Mouse (Mus musculus): ENCODE data around the gene Lgi2. TPM values are rescaled to one million over a fixed set of nuclear protein-coding genes. Genes with fewer than 3 reads are reported as not detected.

Gene Lgi2
- polyA plus RNA-seq, 1 experiment, result 25.6 TPM

GRCm38 (mm10) chr5:52543770-52544169, 22.5 kb downstream of the Lgi2 start:
- TF ChIP-seq CTCF (IDR thresholded peaks at IDR 0.05; ENCODE audit: extremely low read depth, insufficient read depth, low read length) (no peak), POLR2A (IDR thresholded peaks at IDR 0.05; ENCODE audit: extremely low read depth, insufficient read depth, low read length) (no peak)
- no peak overlapping the region for H3K4me3 ChIP-seq (ENCODE audit: insufficient read depth, low read length)
- no peak overlapping the region for H3K27ac ChIP-seq (ENCODE audit: insufficient read depth, low read length)
- no peaks in the 10 kb centered on the region; the same call in 1 of the 2 replicates for H3K4me1 ChIP-seq (ENCODE audit: control insufficient read depth, insufficient read depth, low read length)

GRCm38 (mm10) chr5:52540186-52540585, 26.1 kb downstream of the Lgi2 start:
- H3K4me1 ChIP-seq (ENCODE audit: control insufficient read depth, insufficient read depth, low read length), result peaks cover 2% of the 10 kb centered on the region
- TF ChIP-seq CTCF (IDR thresholded peaks at IDR 0.05; ENCODE audit: extremely low read depth, insufficient read depth, low read length) (no peak), POLR2A (IDR thresholded peaks at IDR 0.05; ENCODE audit: extremely low read depth, insufficient read depth, low read length) (no peak)
- no peak overlapping the region for H3K4me3 ChIP-seq (ENCODE audit: insufficient read depth, low read length)
- no peak overlapping the region for H3K27ac ChIP-seq (ENCODE audit: insufficient read depth, low read length)

GRCm38 (mm10) chr5:52539483-52539882, 26.8 kb downstream of the Lgi2 start:
- peaks cover 4% of the 10 kb centered on the region for H3K4me1 ChIP-seq (ENCODE audit: control insufficient read depth, insufficient read depth, low read length)
- no peak overlapping the region for H3K27ac ChIP-seq (ENCODE audit: insufficient read depth, low read length)
- TF ChIP-seq CTCF (IDR thresholded peaks at IDR 0.05; ENCODE audit: extremely low read depth, insufficient read depth, low read length) (no peak), POLR2A (IDR thresholded peaks at IDR 0.05; ENCODE audit: extremely low read depth, insufficient read depth, low read length) (no peak)
- H3K4me3 ChIP-seq (ENCODE audit: insufficient read depth, low read length), result no peak overlapping the region

- no peak for TF ChIP-seq POLR2A (IDR thresholded peaks at IDR 0.05; ENCODE audit: extremely low read depth, insufficient read depth, low read length)
- no peak for TF ChIP-seq CTCF (IDR thresholded peaks at IDR 0.05; ENCODE audit: extremely low read depth, insufficient read depth, low read length)
- H3K4me3 ChIP-seq (ENCODE audit: insufficient read depth, low read length), result no peak overlapping the region
- no peak overlapping the region for H3K27ac ChIP-seq (ENCODE audit: insufficient read depth, low read length)
- peaks cover 4% of the 10 kb centered on the region for H3K4me1 ChIP-seq (ENCODE audit: control insufficient read depth, insufficient read depth, low read length)
Observed at GRCm38 (mm10) chr5:52537024-52537423, 29.2 kb downstream of the Lgi2 start.

GRCm38 (mm10) chr5:52534798-52535590, 31.3 kb downstream of the Lgi2 start:
- Histone ChIP-seq H3K4me1 (ENCODE audit: control insufficient read depth, insufficient read depth, low read length) (peaks cover 4% of the 10 kb centered on the region; the same call in 1 of the 2 replicates), H3K27ac (ENCODE audit: insufficient read depth, low read length) (no peak overlapping the region), H3K4me3 (ENCODE audit: insufficient read depth, low read length) (no peak overlapping the region)
- TF ChIP-seq CTCF (IDR thresholded peaks at IDR 0.05; ENCODE audit: extremely low read depth, insufficient read depth, low read length), result no peak
- TF ChIP-seq POLR2A (IDR thresholded peaks at IDR 0.05; ENCODE audit: extremely low read depth, insufficient read depth, low read length), result no peak

GRCm38 (mm10) chr5:52533705-52534104, 32.6 kb downstream of the Lgi2 start:
- no peak overlapping the region for H3K27ac ChIP-seq (ENCODE audit: insufficient read depth, low read length)
- peaks cover 7% of the 10 kb centered on the region for H3K4me1 ChIP-seq (ENCODE audit: control insufficient read depth, insufficient read depth, low read length)
- TF ChIP-seq CTCF (IDR thresholded peaks at IDR 0.05; ENCODE audit: extremely low read depth, insufficient read depth, low read length) (no peak), POLR2A (IDR thresholded peaks at IDR 0.05; ENCODE audit: extremely low read depth, insufficient read depth, low read length) (no peak)

GRCm38 (mm10) chr5:52528545-52528944, 37.7 kb downstream of the Lgi2 start:
- TF ChIP-seq CTCF (IDR thresholded peaks at IDR 0.05; ENCODE audit: extremely low read depth, insufficient read depth, low read length) (no peak), POLR2A (IDR thresholded peaks at IDR 0.05; ENCODE audit: extremely low read depth, insufficient read depth, low read length) (no peak)
- no peak overlapping the region for H3K4me3 ChIP-seq (ENCODE audit: insufficient read depth, low read length)
- no peak overlapping the region for H3K27ac ChIP-seq (ENCODE audit: insufficient read depth, low read length)
- H3K4me1 ChIP-seq (ENCODE audit: control insufficient read depth, insufficient read depth, low read length), result peaks cover 3% of the 10 kb centered on the region; the same call in 1 of the 2 replicates

More at GRCm38 (mm10) chr5:52533705-52534104, 32.6 kb downstream of the Lgi2 start:
- no peak overlapping the region for H3K4me3 ChIP-seq (ENCODE audit: insufficient read depth, low read length)

GRCm38 (mm10) chr5:52526324-52526986, 39.8 kb downstream of the Lgi2 start:
- H3K27ac ChIP-seq (ENCODE audit: insufficient read depth, low read length), result no peak overlapping the region
- TF ChIP-seq CTCF (IDR thresholded peaks at IDR 0.05; ENCODE audit: extremely low read depth, insufficient read depth, low read length), result no peak
- TF ChIP-seq POLR2A (IDR thresholded peaks at IDR 0.05; ENCODE audit: extremely low read depth, insufficient read depth, low read length), result no peak
- H3K4me1 ChIP-seq (ENCODE audit: control insufficient read depth, insufficient read depth, low read length), result peaks cover 3% of the 10 kb centered on the region; the same call in 1 of the 2 replicates
- H3K4me3 ChIP-seq (ENCODE audit: insufficient read depth, low read length), result no peak overlapping the region

GRCm38 (mm10) chr5:52524207-52524606, 42.1 kb downstream of the Lgi2 start:
- TF ChIP-seq POLR2A (IDR thresholded peaks at IDR 0.05; ENCODE audit: extremely low read depth, insufficient read depth, low read length) (no peak), CTCF (IDR thresholded peaks at IDR 0.05; ENCODE audit: extremely low read depth, insufficient read depth, low read length) (peak; percentile 75)
- Histone ChIP-seq H3K4me1 (ENCODE audit: control insufficient read depth, insufficient read depth, low read length) (peaks cover 3% of the 10 kb centered on the region; the same call in 1 of the 2 replicates), H3K4me3 (ENCODE audit: insufficient read depth, low read length) (no peak overlapping the region), H3K27ac (ENCODE audit: insufficient read depth, low read length) (no peak overlapping the region)
